Mouse (Mus musculus) liver, postnatal 0 days (tissue): Measurements from ENCODE around the gene Tfpi.

Experiments
- CTCF ChIP-seq: sonication (generic); IDR thresholded peaks from 2 replicates; pipeline ENCODE4 v1.5.1; 2016; ENCODE audit warnings: antibody characterized with exemption, low read depth
- EP300 ChIP-seq: IDR thresholded peaks from 2 replicates; pipeline ENCODE4 v1.6.1; 2016; ENCODE audit warnings: antibody characterized with exemption, low read depth, mild to moderate bottlenecking

GRCm38 (mm10) chr2:84477759-84478158, 1.2 kb upstream of the Tfpi start:
- no peak for TF ChIP-seq CTCF
- no peak for TF ChIP-seq EP300
